Mouse (Mus musculus) forebrain, postnatal 0 days (tissue): ENCODE data around the gene Thbs1. TPM values are rescaled to one million over a fixed set of nuclear protein-coding genes. Genes with fewer than 3 reads are reported as not detected.

Source experiments
- ATAC-seq: fragments of 200-750 bp; cut with Nextera tagmentation; 2 replicates; pipeline ENCODE4 v1.8.0; 2017; ENCODE audit warnings: mild to moderate bottlenecking, moderate library complexity
- DNase-seq: peaks from one replicate; pipeline ENCODE4 v3.0.0-alpha.2; 2015
- H3K27ac ChIP-seq: fragments of 300-500 bp; sonication (generic); 2 replicates; pipeline ENCODE4 v1.5.1; 2014; ENCODE audit warnings: low read depth, mild to moderate bottlenecking, antibody characterized with exemption, low read length, moderate library complexity, mixed read lengths
- H3K27me3 ChIP-seq: fragments of 300-500 bp; sonication (generic); 2 replicates; pipeline ENCODE4 v1.6.1; 2014; ENCODE audit warnings: mild to moderate bottlenecking, low read length, mixed read lengths; ENCODE audit not compliant: insufficient read depth
- H3K36me3 ChIP-seq: fragments of 300-500 bp; sonication (generic); 2 replicates; pipeline ENCODE4 v1.6.1; 2014; ENCODE audit warnings: mild to moderate bottlenecking, moderate library complexity; ENCODE audit not compliant: insufficient read depth
- H3K4me1 ChIP-seq: fragments of 300-500 bp; sonication (generic); 2 replicates; pipeline ENCODE4 v1.6.1; 2014; ENCODE audit warnings: antibody characterized with exemption; ENCODE audit not compliant: insufficient read depth
- H3K4me2 ChIP-seq: fragments of 300-500 bp; sonication (generic); 2 replicates; pipeline ENCODE4 v1.6.1; 2014; ENCODE audit warnings: low read depth, mild to moderate bottlenecking, moderate library complexity
- H3K4me3 ChIP-seq: fragments of 300-500 bp; sonication (generic); 2 replicates; pipeline ENCODE4 v1.5.1; 2014; ENCODE audit warnings: low read depth, low read length, mixed read lengths
- H3K9ac ChIP-seq: fragments of 300-500 bp; sonication (generic); 2 replicates; pipeline ENCODE4 v1.6.1; 2014; ENCODE audit warnings: mild to moderate bottlenecking
- H3K9me3 ChIP-seq: fragments of 300-500 bp; sonication (generic); 2 replicates; pipeline ENCODE4 v1.6.1; 2016; ENCODE audit warnings: low read length
- CTCF ChIP-seq: sonication (generic); IDR thresholded peaks from 2 replicates; pipeline ENCODE4 v1.5.1; 2016; ENCODE audit warnings: antibody characterized with exemption, control low read depth, low read depth
- WGBS: fragments of 180-500 bp; shearing (Covaris S2); extraction: QIAGEN DNeasy Blood & Tissue Kit; methylation state at CpG from one replicate; pipeline ENCODE4 v1.1.7; 2014; 5-methylcytosine and 5-hydroxymethylcytosine counted together
- polyA plus RNA-seq: library from polyadenylated mRNA; unstranded; fragments of >200 nt; fragmentation: Nextera tagmentation; extraction: Ambion mirVana; gene quantifications from 2 replicates; pipeline ENCODE4 v1.2.1, GENCODE M21; 2015
- total RNA-seq: library from RNA; depleted of rRNA; stranded (reverse); fragments of >200 nt; gene quantifications from 2 replicates; pipeline ENCODE4 v1.2.3, GENCODE M21; 2014

Gene Thbs1
- total and polyA plus RNA-seq, 2 experiments from 2014 or later, result 4.4 to 16.0 TPM

DNA sequence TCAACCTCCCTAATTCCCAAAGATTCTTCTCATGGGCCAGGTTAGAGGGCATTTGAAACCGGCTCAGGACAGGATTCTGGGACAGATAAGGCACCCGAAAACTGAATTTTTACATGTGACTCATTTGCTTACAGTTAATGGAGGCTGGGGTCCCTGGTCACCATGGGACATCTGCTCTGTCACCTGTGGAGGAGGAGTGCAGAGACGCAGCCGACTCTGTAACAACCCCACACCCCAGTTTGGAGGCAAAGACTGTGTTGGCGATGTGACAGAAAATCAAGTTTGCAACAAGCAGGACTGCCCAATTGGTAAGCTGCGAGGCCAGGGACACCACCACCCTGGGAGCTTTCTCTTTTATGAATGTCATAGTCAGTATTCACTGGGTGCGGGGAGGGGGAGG is 6.8 kb downstream of the Thbs1 start:
- Histone ChIP-seq H3K36me3 (no peaks in the 10 kb centered on the region; the same call in 1 of the 2 replicates), H3K9ac (no peak overlapping the region), H3K4me3 (no peak overlapping the region), H3K27me3 (no peaks in the 10 kb centered on the region), H3K4me1 (peaks cover 3% of the 10 kb centered on the region; the same call in 1 of the 2 replicates), H3K4me2 (no peak overlapping the region), H3K9me3 (no peaks in the 10 kb centered on the region), H3K27ac (no peak overlapping the region)
- WGBS, result 87% methylated on average over 7 of the region's 7 CpGs
- no peak for ATAC-seq
- no peak for TF ChIP-seq CTCF
- DNase-seq, result no peak

DNA sequence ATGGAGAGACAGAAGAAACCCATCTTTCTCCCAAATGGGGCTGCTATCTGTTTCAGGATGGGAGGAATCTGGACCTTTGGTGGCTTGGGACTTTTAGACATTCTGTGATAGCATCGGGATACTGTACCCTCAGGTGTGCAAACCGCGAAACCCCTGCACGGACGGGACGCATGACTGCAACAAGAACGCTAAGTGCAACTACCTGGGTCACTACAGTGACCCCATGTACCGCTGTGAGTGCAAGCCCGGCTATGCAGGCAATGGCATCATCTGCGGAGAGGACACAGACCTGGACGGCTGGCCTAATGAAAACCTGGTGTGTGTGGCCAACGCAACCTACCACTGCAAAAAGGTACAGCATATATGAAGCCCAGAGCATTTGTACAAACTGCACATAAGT is 8.0 kb downstream of the Thbs1 start:
- H3K9ac ChIP-seq, result no peak overlapping the region
- DNase-seq (no peak), ATAC-seq (no peak)
- H3K4me2 ChIP-seq, result no peak overlapping the region
- 0 out of 2 replicates have a peak, but pooled peaks cover under 1% of the 10 kb centered on the region for H3K4me1 ChIP-seq
- no peaks in the 10 kb centered on the region; the same call in 1 of the 2 replicates for H3K36me3 ChIP-seq
- 98% methylated on average over 12 of the region's 12 CpGs for WGBS
- no peaks in the 10 kb centered on the region for H3K9me3 ChIP-seq
- H3K27me3 ChIP-seq, result no peaks in the 10 kb centered on the region
- TF ChIP-seq CTCF, result no peak
- H3K4me3 ChIP-seq, result no peak overlapping the region
- H3K27ac ChIP-seq, result no peak overlapping the region

DNA sequence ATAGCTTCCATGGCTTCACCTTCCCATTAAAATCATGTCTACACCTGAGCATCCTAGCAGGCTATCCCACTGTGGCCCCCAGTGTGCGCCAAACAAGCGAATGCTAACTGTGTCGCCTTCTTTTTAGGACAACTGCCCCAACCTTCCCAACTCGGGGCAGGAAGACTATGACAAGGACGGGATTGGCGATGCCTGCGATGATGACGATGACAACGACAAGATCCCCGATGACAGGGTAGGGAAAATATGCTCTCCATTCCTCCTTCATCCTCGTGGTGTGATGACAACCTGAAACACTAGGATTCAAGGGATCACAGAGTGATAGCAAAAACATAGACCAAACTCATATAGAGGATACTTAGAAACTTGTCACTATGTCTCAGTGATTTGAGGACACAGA is 8.4 kb downstream of the Thbs1 start:
- Histone ChIP-seq H3K9me3 (no peaks in the 10 kb centered on the region), H3K27me3 (no peaks in the 10 kb centered on the region), H3K9ac (no peak overlapping the region), H3K4me2 (no peak overlapping the region), H3K27ac (no peak overlapping the region), H3K4me1 (no peaks in the 10 kb centered on the region), H3K36me3 (no peaks in the 10 kb centered on the region; the same call in 1 of the 2 replicates), H3K4me3 (no peak overlapping the region)
- no peak for DNase-seq
- no peak for ATAC-seq
- 95% methylated on average over 11 of the region's 11 CpGs for WGBS
- TF ChIP-seq CTCF, result no peak

DNA sequence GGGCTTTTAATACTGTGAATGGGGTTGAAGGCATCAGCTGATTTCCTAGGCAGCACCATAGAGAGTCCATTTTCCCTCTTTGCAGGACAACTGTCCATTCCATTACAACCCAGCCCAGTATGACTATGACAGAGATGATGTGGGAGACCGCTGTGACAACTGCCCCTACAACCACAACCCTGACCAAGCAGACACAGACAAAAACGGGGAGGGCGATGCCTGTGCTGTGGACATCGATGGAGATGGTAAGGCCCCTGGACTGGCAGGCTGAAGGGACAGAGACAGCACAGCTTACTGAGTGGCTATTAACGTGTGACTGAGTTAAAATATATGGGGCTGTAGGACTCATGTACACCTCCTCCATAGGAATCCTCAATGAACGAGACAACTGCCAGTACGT is 9.1 kb downstream of the Thbs1 start:
- ATAC-seq (no peak), DNase-seq (no peak)
- Histone ChIP-seq H3K27me3 (no peaks in the 10 kb centered on the region), H3K9ac (no peak overlapping the region), H3K4me2 (no peak overlapping the region), H3K4me3 (no peak overlapping the region), H3K4me1 (no peaks in the 10 kb centered on the region), H3K36me3 (no peaks in the 10 kb centered on the region; the same call in 1 of the 2 replicates), H3K27ac (no peak overlapping the region), H3K9me3 (no peaks in the 10 kb centered on the region)
- no peak for TF ChIP-seq CTCF
- 98% methylated on average over 7 of the region's 7 CpGs for WGBS

DNA sequence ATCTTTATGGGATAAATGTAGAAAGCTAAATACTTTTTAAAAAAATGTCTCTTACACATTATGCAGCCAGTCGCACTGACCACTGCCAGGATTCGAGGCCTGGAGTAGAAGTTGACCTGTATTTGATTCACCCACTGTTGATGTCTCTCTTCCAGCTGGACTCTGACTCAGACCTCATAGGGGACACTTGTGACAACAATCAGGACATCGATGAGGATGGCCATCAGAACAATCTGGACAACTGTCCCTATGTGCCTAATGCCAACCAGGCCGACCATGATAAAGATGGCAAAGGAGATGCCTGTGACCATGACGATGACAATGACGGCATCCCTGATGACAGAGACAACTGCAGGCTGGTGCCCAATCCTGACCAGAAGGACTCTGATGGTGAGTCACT is 10.6 kb downstream of the Thbs1 start:
- no peak for ATAC-seq
- H3K9me3 ChIP-seq, result no peaks in the 10 kb centered on the region

DNA sequence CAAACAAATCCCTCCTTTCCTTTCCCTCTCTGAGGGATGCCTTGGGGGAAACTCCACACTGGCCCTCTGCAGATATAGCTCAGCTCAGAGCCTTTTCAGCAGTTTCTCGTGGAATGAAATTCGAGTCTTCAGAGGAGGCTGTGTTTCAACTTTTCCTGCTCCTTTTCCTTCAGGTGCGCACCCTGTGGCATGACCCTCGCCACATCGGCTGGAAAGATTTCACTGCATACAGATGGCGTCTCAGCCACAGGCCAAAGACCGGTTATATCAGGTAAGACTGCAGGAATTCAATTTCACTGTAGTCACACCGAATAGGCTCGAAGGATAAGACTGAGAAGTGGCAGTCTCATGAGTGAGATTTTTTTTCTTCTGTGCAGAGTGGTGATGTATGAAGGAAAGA is 12.1 kb downstream of the Thbs1 start:
- no peak overlapping the region for H3K9ac ChIP-seq
- no peak overlapping the region for H3K27ac ChIP-seq
- ATAC-seq (no peak), DNase-seq (no peak)
- H3K4me2 ChIP-seq, result no peak overlapping the region
- no peak overlapping the region for H3K4me3 ChIP-seq
- H3K36me3 ChIP-seq, result no peaks in the 10 kb centered on the region; the same call in 1 of the 2 replicates
- WGBS, result 90% methylated on average over 9 of the region's 9 CpGs
- no peaks in the 10 kb centered on the region for H3K9me3 ChIP-seq
- no peaks in the 10 kb centered on the region for H3K4me1 ChIP-seq
- no peaks in the 10 kb centered on the region for H3K27me3 ChIP-seq
- TF ChIP-seq CTCF, result no peak

More for the DNA sequence above, 10.6 kb downstream of the Thbs1 start:
- no peaks in the 10 kb centered on the region for H3K27me3 ChIP-seq
- H3K4me1 ChIP-seq, result no peaks in the 10 kb centered on the region
- no peak overlapping the region for H3K4me3 ChIP-seq
- no peak for DNase-seq
- WGBS, result 94% methylated on average over 6 of the region's 6 CpGs
- H3K4me2 ChIP-seq, result no peak overlapping the region
- H3K27ac ChIP-seq, result no peak overlapping the region
- no peaks in the 10 kb centered on the region; the same call in 1 of the 2 replicates for H3K36me3 ChIP-seq
- TF ChIP-seq CTCF, result no peak
- H3K9ac ChIP-seq, result no peak overlapping the region

DNA sequence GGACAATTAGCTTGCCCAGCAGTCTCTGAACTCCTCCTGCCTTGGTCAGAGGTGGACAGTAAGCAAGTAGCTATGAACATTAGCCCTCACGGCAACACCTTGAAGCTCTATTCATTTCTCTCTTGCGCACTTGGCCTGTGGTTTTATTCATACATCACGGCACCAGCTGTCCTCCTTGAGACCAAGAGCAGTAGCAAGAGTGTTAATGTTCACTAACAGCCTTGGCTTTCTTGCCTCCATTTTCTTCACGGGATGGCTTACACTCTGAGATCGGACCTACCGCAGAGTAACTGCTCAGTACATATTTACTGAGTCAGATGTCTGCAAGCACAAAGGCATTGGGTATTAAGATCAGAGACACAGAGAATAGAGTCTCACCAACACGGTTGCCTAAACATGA is 12.8 kb downstream of the Thbs1 start:
- ATAC-seq (no peak), DNase-seq (no peak)
- Histone ChIP-seq H3K4me3 (no peak overlapping the region), H3K9me3 (no peaks in the 10 kb centered on the region), H3K27me3 (no peaks in the 10 kb centered on the region), H3K9ac (no peak overlapping the region), H3K4me1 (no peaks in the 10 kb centered on the region), H3K36me3 (no peaks in the 10 kb centered on the region; the same call in 1 of the 2 replicates), H3K4me2 (no peak overlapping the region), H3K27ac (no peak overlapping the region)
- 85% methylated on average over 7 of the region's 7 CpGs for WGBS
- no peak for TF ChIP-seq CTCF
